Mouse (Mus musculus) liver, embryonic 11.5 days (tissue): Measurements from ENCODE around the gene Olfr155. TPM values are rescaled to one million over a fixed set of nuclear protein-coding genes. Genes with fewer than 3 reads are reported as not detected.

ENCODE experiments used
- ATAC-seq: fragments of 200-750 bp; cut with Nextera tagmentation; replicated peaks from 2 replicates; pipeline ENCODE4 v1.8.0; 2017; ENCODE audit warnings: moderate number of reproducible peaks, mild to moderate bottlenecking, moderate TSS enrichment, moderate library complexity; ENCODE audit not compliant: low FRiP score
- DNase-seq: peaks from one replicate; pipeline ENCODE4 v3.0.0-alpha.2; 2017; ENCODE audit warnings: low spot score
- H3K27ac ChIP-seq: fragments of 300-500 bp; sonication (generic); 2 replicates; pipeline ENCODE4 v1.5.1; 2014; ENCODE audit warnings: mild to moderate bottlenecking, low read depth, low read length, control low read depth
- H3K27me3 ChIP-seq: fragments of 300-500 bp; sonication (generic); replicated peaks from 2 replicates; pipeline ENCODE4 v1.6.1; 2014; ENCODE audit warnings: low read length, mixed read lengths; ENCODE audit not compliant: control insufficient read depth, insufficient read depth
- H3K36me3 ChIP-seq: fragments of 300-500 bp; sonication (generic); 2 replicates; pipeline ENCODE4 v1.6.1; 2014; ENCODE audit warnings: mild to moderate bottlenecking, low read length, moderate library complexity, mixed read lengths; ENCODE audit not compliant: control insufficient read depth, insufficient read depth
- H3K4me1 ChIP-seq: fragments of 300-500 bp; sonication (generic); replicated peaks from 2 replicates; pipeline ENCODE4 v1.6.1; 2014; ENCODE audit warnings: low read length, mixed read lengths; ENCODE audit not compliant: control insufficient read depth, insufficient read depth
- H3K4me2 ChIP-seq: fragments of 300-500 bp; sonication (generic); 2 replicates; pipeline ENCODE4 v1.6.1; 2014; ENCODE audit warnings: mild to moderate bottlenecking, control low read depth, moderate library complexity
- H3K4me3 ChIP-seq: fragments of 300-500 bp; sonication (generic); 2 replicates; pipeline ENCODE4 v1.5.1; 2014; ENCODE audit warnings: low read depth, low read length, control low read depth
- H3K9ac ChIP-seq: fragments of 300-500 bp; sonication (generic); 2 replicates; pipeline ENCODE4 v1.6.1; 2014; ENCODE audit warnings: low read depth, low read length, control low read depth
- H3K9me3 ChIP-seq: fragments of 300-500 bp; sonication (generic); 2 replicates; pipeline ENCODE4 v1.6.1; 2016; ENCODE audit warnings: low read length, inconsistent platforms, mixed read lengths; ENCODE audit not compliant: control insufficient read depth
- WGBS: fragments of 180-500 bp; shearing (Covaris S2); extraction: QIAGEN DNeasy Blood & Tissue Kit; methylation state at CpG from one replicate; pipeline ENCODE4 v1.1.7; 2014; 5-methylcytosine and 5-hydroxymethylcytosine counted together
- polyA plus RNA-seq: library from polyadenylated mRNA; unstranded; fragments of >200 nt; fragmentation: Nextera tagmentation; extraction: Ambion mirVana; gene quantifications from 2 replicates; pipeline ENCODE4 v1.2.1, GENCODE M21; 2014

Gene Olfr155
- polyA plus RNA-seq, 1 experiment from 2014 or later: not detected

GRCm38 (mm10) chr4:43877230-43877629 is 25.9 kb downstream of the Olfr155 start:
- no peaks in the 10 kb centered on the region for H3K36me3 ChIP-seq
- H3K4me3 ChIP-seq: no peak overlapping the region
- DNase-seq: no peak
- 86% methylated on average over 1 of the region's 1 CpGs for WGBS
- H3K4me2 ChIP-seq: no peak overlapping the region
- no peaks in the 10 kb centered on the region for H3K9me3 ChIP-seq
- no peaks in the 10 kb centered on the region for H3K27me3 ChIP-seq
- peaks cover 5% of the 10 kb centered on the region; the same call in 1 of the 2 replicates for H3K4me1 ChIP-seq
- no peak overlapping the region for H3K9ac ChIP-seq
- ATAC-seq: no peak
- H3K27ac ChIP-seq: no peak overlapping the region

- ATAC-seq (no peak), DNase-seq (no peak)
- Histone ChIP-seq H3K4me1 (peaks cover 5% of the 10 kb centered on the region; the same call in 1 of the 2 replicates), H3K36me3 (no peaks in the 10 kb centered on the region), H3K27me3 (no peaks in the 10 kb centered on the region), H3K4me2 (no peak overlapping the region), H3K9me3 (no peaks in the 10 kb centered on the region), H3K4me3 (no peak overlapping the region), H3K9ac (no peak overlapping the region), H3K27ac (no peak overlapping the region)
- 45% methylated on average over 5 of the region's 5 CpGs for WGBS
Observed at GRCm38 (mm10) chr4:43878121-43878776, 26.9 kb downstream of the Olfr155 start.

- no peak for ATAC-seq
- WGBS: 76% methylated on average over 6 of the region's 6 CpGs
- DNase-seq: no peak
- H3K4me3 ChIP-seq: no peak overlapping the region
- no peaks in the 10 kb centered on the region for H3K27me3 ChIP-seq
- no peaks in the 10 kb centered on the region for H3K36me3 ChIP-seq
- H3K4me2 ChIP-seq: no peak overlapping the region
- no peak overlapping the region for H3K27ac ChIP-seq
- H3K4me1 ChIP-seq: peaks cover 8% of the 10 kb centered on the region
- no peaks in the 10 kb centered on the region for H3K9me3 ChIP-seq
- no peak overlapping the region for H3K9ac ChIP-seq
Observed at GRCm38 (mm10) chr4:43879566-43879965, 28.2 kb downstream of the Olfr155 start.

GRCm38 (mm10) chr4:43884196-43884595 is 32.8 kb downstream of the Olfr155 start:
- DNase-seq (no peak), ATAC-seq (no peak)
- no peaks in the 10 kb centered on the region for H3K9me3 ChIP-seq
- no peak overlapping the region for H3K4me2 ChIP-seq
- 58% methylated on average over 4 of the region's 4 CpGs for WGBS
- H3K27me3 ChIP-seq: no peaks in the 10 kb centered on the region
- no peak overlapping the region for H3K4me3 ChIP-seq
- no peak overlapping the region for H3K9ac ChIP-seq
- H3K27ac ChIP-seq: no peak overlapping the region
- peaks cover 6% of the 10 kb centered on the region; the same call in 1 of the 2 replicates for H3K4me1 ChIP-seq
- H3K36me3 ChIP-seq: no peaks in the 10 kb centered on the region

GRCm38 (mm10) chr4:43891247-43891646 is 39.9 kb downstream of the Olfr155 start:
- WGBS: 73% methylated on average over 3 of the region's 3 CpGs
- Histone ChIP-seq H3K4me1 (no peaks in the 10 kb centered on the region), H3K27me3 (no peaks in the 10 kb centered on the region), H3K9me3 (no peaks in the 10 kb centered on the region), H3K36me3 (no peaks in the 10 kb centered on the region), H3K4me3 (no peak overlapping the region), H3K4me2 (no peak overlapping the region), H3K27ac (no peak overlapping the region), H3K9ac (no peak overlapping the region)
- no peak for ATAC-seq
- DNase-seq: no peak

- no peak for ATAC-seq
- Histone ChIP-seq H3K27me3 (no peaks in the 10 kb centered on the region), H3K9ac (no peak overlapping the region), H3K36me3 (peaks cover 2% of the 10 kb centered on the region; the same call in 1 of the 2 replicates), H3K4me2 (no peak overlapping the region), H3K4me3 (no peak overlapping the region), H3K9me3 (no peaks in the 10 kb centered on the region), H3K27ac (no peak overlapping the region), H3K4me1 (no peaks in the 10 kb centered on the region)
- no peak for DNase-seq
Observed at GRCm38 (mm10) chr4:43897209-43897608, 45.8 kb downstream of the Olfr155 start.

GRCm38 (mm10) chr4:43899197-43899596 is 47.8 kb downstream of the Olfr155 start:
- no peaks in the 10 kb centered on the region for H3K9me3 ChIP-seq
- H3K4me1 ChIP-seq: no peaks in the 10 kb centered on the region
- H3K27ac ChIP-seq: no peak overlapping the region
- no peak overlapping the region for H3K9ac ChIP-seq
- WGBS: 22% methylated on average over 8 of the region's 8 CpGs
- peaks cover 2% of the 10 kb centered on the region; the same call in 1 of the 2 replicates for H3K36me3 ChIP-seq
- H3K27me3 ChIP-seq: no peaks in the 10 kb centered on the region
- DNase-seq: no peak
- no peak overlapping the region for H3K4me3 ChIP-seq
- ATAC-seq: no peak
- H3K4me2 ChIP-seq: no peak overlapping the region

- Histone ChIP-seq H3K4me2 (no peak overlapping the region), H3K9ac (no peak overlapping the region), H3K9me3 (no peaks in the 10 kb centered on the region), H3K4me1 (no peaks in the 10 kb centered on the region), H3K27me3 (no peaks in the 10 kb centered on the region), H3K4me3 (no peak overlapping the region), H3K36me3 (no peaks in the 10 kb centered on the region), H3K27ac (no peak overlapping the region)
- 50% methylated on average over 7 of the region's 7 CpGs for WGBS
- no peak for ATAC-seq
- DNase-seq: no peak
Observed at GRCm38 (mm10) chr4:43903690-43904089, 52.3 kb downstream of the Olfr155 start.

- ATAC-seq (no peak), DNase-seq (no peak)
- 35% methylated on average over 6 of the region's 6 CpGs for WGBS
Observed at GRCm38 (mm10) chr4:43906443-43906842, 55.1 kb downstream of the Olfr155 start.

More at GRCm38 (mm10) chr4:43906443-43906842, 55.1 kb downstream of the Olfr155 start:
- Histone ChIP-seq H3K27me3 (no peaks in the 10 kb centered on the region), H3K4me2 (no peak overlapping the region), H3K4me1 (no peaks in the 10 kb centered on the region), H3K27ac (no peak overlapping the region), H3K9me3 (no peaks in the 10 kb centered on the region), H3K4me3 (no peak overlapping the region), H3K9ac (no peak overlapping the region), H3K36me3 (peaks cover 4% of the 10 kb centered on the region; the same call in 1 of the 2 replicates)
